ENCODE assay signal across 8 mouse cellular contexts in the genomic region with DNA sequence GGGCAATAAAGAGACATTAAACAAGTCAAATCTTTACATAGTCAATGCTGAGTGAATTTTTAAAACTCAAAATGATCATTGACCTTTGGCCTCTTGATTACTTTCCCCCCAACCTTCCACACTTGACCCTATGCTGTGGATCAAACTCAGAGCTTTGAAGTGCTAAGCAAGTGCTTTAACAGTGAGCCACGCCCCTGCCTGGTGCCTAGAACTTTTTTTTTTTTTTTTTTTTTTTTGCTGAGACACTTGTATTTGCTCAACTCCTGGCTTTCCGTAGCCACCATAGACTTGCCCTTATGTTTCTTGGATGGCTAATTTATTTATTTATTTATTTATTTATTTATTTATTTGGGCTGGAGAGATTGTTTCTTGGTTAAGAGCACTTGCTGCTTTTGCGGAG.
"Had no signal": no experiment of that assay in that cellular context is flagged by ENCODE, and none has a peak within 500 bp of the region (broad histone marks: within the 10 kb centered on the region; RNA-seq: fewer than 3 reads in every experiment).

No protein-coding gene starts in this region.

- H3K4me3 ChIP-seq: kidney, embryonic 15.5 days; limb, embryonic 15.5 days; liver, embryonic 12.5 days; lung, embryonic 15.5 days; midbrain, embryonic 13.5 days had no signal

- H3K4me2 ChIP-seq: limb, embryonic 15.5 days; liver, embryonic 12.5 days; lung, embryonic 15.5 days; midbrain, embryonic 13.5 days had no signal

- H3K27ac ChIP-seq: kidney, embryonic 15.5 days; limb, embryonic 15.5 days; liver, embryonic 12.5 days; lung, embryonic 15.5 days; midbrain, embryonic 13.5 days had no signal

- H3K9me3 ChIP-seq: kidney, embryonic 15.5 days; limb, embryonic 15.5 days; liver, embryonic 12.5 days; lung, embryonic 15.5 days; midbrain, embryonic 13.5 days had no signal

- H3K27me3 ChIP-seq: kidney, embryonic 15.5 days; limb, embryonic 15.5 days; liver, embryonic 12.5 days; lung, embryonic 15.5 days; midbrain, embryonic 13.5 days had no signal

- ATAC-seq: liver, embryonic 12.5 days; midbrain, embryonic 13.5 days had no signal

- H3K4me1 ChIP-seq: liver, embryonic 12.5 days; lung, embryonic 15.5 days; midbrain, embryonic 13.5 days had no signal

- H3K9ac ChIP-seq: kidney, embryonic 15.5 days; limb, embryonic 15.5 days; liver, embryonic 12.5 days; lung, embryonic 15.5 days; midbrain, embryonic 13.5 days had no signal

- DNase-seq: kidney, postnatal 14 days; right cerebral cortex, postnatal 25 days; thymus, postnatal 36 days had no signal

- H3K36me3 ChIP-seq: liver, embryonic 12.5 days; lung, embryonic 15.5 days; midbrain, embryonic 13.5 days had no signal
